Mouse (Mus musculus): ENCODE data around the gene Alox8. TPM values are rescaled to one million over a fixed set of nuclear protein-coding genes. Genes with fewer than 3 reads are reported as not detected.

The Alox8 gene
- total RNA-seq, 1 experiment from 2014 or later: 0.30 TPM

DNA sequence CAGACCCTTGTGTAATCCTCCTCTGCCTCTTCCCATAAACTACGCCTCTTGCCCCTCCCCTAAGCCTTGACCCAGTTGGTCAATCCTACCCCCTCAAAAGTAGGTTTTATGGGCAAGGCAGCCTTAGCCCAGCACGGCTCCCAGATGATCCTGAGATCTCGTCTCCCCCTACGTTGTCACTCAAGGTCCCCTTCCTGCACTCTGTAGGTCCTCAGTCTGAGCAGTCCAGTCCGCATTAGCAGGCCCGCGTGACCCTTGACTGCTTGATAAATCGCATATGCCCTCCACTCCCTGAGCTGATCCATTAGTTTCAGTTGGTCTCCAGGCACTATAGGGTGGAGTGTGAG, 63.0 kb downstream of the Alox8 start:
- ATAC-seq (replicated peaks in 1 of 2; ENCODE audit: insufficient read depth in 1 of 2, low FRiP score in 2 of 2, low TSS enrichment in 1 of 2, low read depth in 1 of 2, poor library complexity in 2 of 2, severe bottlenecking in 2 of 2): no peak

Other genes with a start within 250 kb of the Alox8 start
- 0.81 and 1.8 TPM in 2 replicates for gene Arhgef15, start 240.4 kb downstream of the Alox8 start, total RNA-seq (2017)
- 2.3 and 2.4 TPM in 2 replicates for gene Slc25a35, start 229.7 kb downstream of the Alox8 start, total RNA-seq (2017)
- 40.1 and 44.5 TPM in 2 replicates for gene Rangrf, start 222.7 kb downstream of the Alox8 start, total RNA-seq (2017)
- gene Pfas, start 189.4 kb downstream of the Alox8 start, total RNA-seq (2017): 34.5 and 39.2 TPM in 2 replicates
- gene Ctc1, start 181.9 kb downstream of the Alox8 start, total RNA-seq (2017): 21.9 and 40.1 TPM in 2 replicates
- gene Aurkb, start 152.2 kb downstream of the Alox8 start, total RNA-seq (2017): 56.2 and 69.2 TPM in 2 replicates
- 5.2 and 6.7 TPM in 2 replicates for gene Borcs6, start 138.1 kb downstream of the Alox8 start, total RNA-seq (2017)
- 22.0 and 39.1 TPM in 2 replicates for gene Tmem107, start 127.0 kb downstream of the Alox8 start, total RNA-seq (2017)
- gene Vamp2, start 109.4 kb downstream of the Alox8 start, total RNA-seq (2017): 20.9 and 22.5 TPM in 2 replicates
- 33.6 and 42.1 TPM in 2 replicates for gene Per1, start 102.6 kb downstream of the Alox8 start, total RNA-seq (2017)
- not detected in 2 replicates for gene Hes7, start 77.4 kb downstream of the Alox8 start, total RNA-seq (2017)
- not detected in 2 replicates for gene 9130213A22Rik, start 75.3 kb downstream of the Alox8 start, total RNA-seq (2017)
- gene Aloxe3, start 71.9 kb downstream of the Alox8 start, total RNA-seq (2017): not detected in 2 replicates
- gene Alox12b, start 40.9 kb downstream of the Alox8 start, total RNA-seq (2017): not detected in 2 replicates
- not detected in 2 replicates for gene Gucy2e, start 39.2 kb upstream of the Alox8 start, total RNA-seq (2017)
- gene Cntrob, start 125.9 kb upstream of the Alox8 start, total RNA-seq (2017): 23.0 and 30.4 TPM in 2 replicates
- 48.6 and 57.3 TPM in 2 replicates for gene Trappc1, start 126.1 kb upstream of the Alox8 start, total RNA-seq (2017)
- 1.1 TPM in 1 of 2 replicates, not detected in the other for gene Kcnab3, start 128.4 kb upstream of the Alox8 start, total RNA-seq (2017)
- 10.7 and 14.6 TPM in 2 replicates for gene Rnf227, start 142.6 kb upstream of the Alox8 start, total RNA-seq (2017)
- gene Chd3, start 171.6 kb upstream of the Alox8 start, total RNA-seq (2017): 98.4 and 128 TPM in 2 replicates
- 93.2 and 152 TPM in 2 replicates for gene Naa38, start 197.6 kb upstream of the Alox8 start, total RNA-seq (2017)
- 59.7 and 69.7 TPM in 2 replicates for gene Cyb5d1, start 197.8 kb upstream of the Alox8 start, total RNA-seq (2017)
- gene Tmem88, start 200.4 kb upstream of the Alox8 start, total RNA-seq (2017): 0.74 and 1.5 TPM in 2 replicates
- gene Kdm6b, start 215.8 kb upstream of the Alox8 start, total RNA-seq (2017): 4.4 and 12.4 TPM in 2 replicates

All from hematopoietic stem cell, adult 5-6 weeks (primary cell).